Mouse (Mus musculus) kidney, adult 8-10 months (tissue): ENCODE results near the gene Btbd9.

Experiments used
- DNase-seq, 2 experiments: peaks; one replicate each; pipeline ENCODE4 v3.0.0; 2022

Btbd9 gene

GRCm38 (mm10) chr17:30328924-30329323 lies 247.4 kb downstream of the Btbd9 start:
- DNase-seq, result no peak

GRCm38 (mm10) chr17:30326906-30327305 lies 249.4 kb downstream of the Btbd9 start:
- no peak for DNase-seq

GRCm38 (mm10) chr17:30320301-30320700 lies 256.0 kb downstream of the Btbd9 start:
- no peak for DNase-seq

GRCm38 (mm10) chr17:30312688-30313087 lies 263.6 kb downstream of the Btbd9 start:
- DNase-seq, result no peak

GRCm38 (mm10) chr17:30309627-30310026 lies 266.7 kb downstream of the Btbd9 start:
- DNase-seq, result no peak

- no peak for DNase-seq
These were observed 267.4 kb downstream of the Btbd9 start for GRCm38 (mm10) chr17:30308889-30309288.

- no peak for DNase-seq
These were observed 268.0 kb downstream of the Btbd9 start for GRCm38 (mm10) chr17:30308317-30308716.

- no peak for DNase-seq
These were observed 269.1 kb downstream of the Btbd9 start for GRCm38 (mm10) chr17:30307168-30307567.

GRCm38 (mm10) chr17:30304766-30305165 lies 271.5 kb downstream of the Btbd9 start:
- DNase-seq, result no peak

GRCm38 (mm10) chr17:30301338-30301737 lies 274.9 kb downstream of the Btbd9 start:
- no peak for DNase-seq

GRCm38 (mm10) chr17:30297432-30297831 lies 278.9 kb downstream of the Btbd9 start:
- no peak for DNase-seq

GRCm38 (mm10) chr17:30296069-30296468 lies 280.2 kb downstream of the Btbd9 start:
- no peak for DNase-seq

GRCm38 (mm10) chr17:30292666-30293065 lies 283.6 kb downstream of the Btbd9 start:
- DNase-seq, result no peak

GRCm38 (mm10) chr17:30285641-30286040 lies 290.6 kb downstream of the Btbd9 start:
- no peak for DNase-seq

GRCm38 (mm10) chr17:30283460-30284050 lies 292.7 kb downstream of the Btbd9 start:
- DNase-seq, result no peak

- no peak for DNase-seq
These were observed 293.3 kb downstream of the Btbd9 start for GRCm38 (mm10) chr17:30283001-30283400.

- peak; percentile 41 to 49 for DNase-seq
These were observed 295.8 kb downstream of the Btbd9 start for GRCm38 (mm10) chr17:30280323-30281118.

- no peak for DNase-seq
These were observed 296.6 kb downstream of the Btbd9 start for GRCm38 (mm10) chr17:30279684-30280083.

- DNase-seq, result no peak
These were observed 297.5 kb downstream of the Btbd9 start for GRCm38 (mm10) chr17:30278596-30279378.

- no peak for DNase-seq
These were observed 299.8 kb downstream of the Btbd9 start for GRCm38 (mm10) chr17:30276477-30276876.

- DNase-seq, result no peak
These were observed 303.5 kb downstream of the Btbd9 start for GRCm38 (mm10) chr17:30272769-30273168.

- DNase-seq, result no peak
These were observed 306.9 kb downstream of the Btbd9 start for GRCm38 (mm10) chr17:30269136-30270063.

GRCm38 (mm10) chr17:30268456-30268855 lies 307.8 kb downstream of the Btbd9 start:
- no peak for DNase-seq
